Comparison of ENCODE assay signal across 8 mouse cellular contexts in the genomic region with DNA sequence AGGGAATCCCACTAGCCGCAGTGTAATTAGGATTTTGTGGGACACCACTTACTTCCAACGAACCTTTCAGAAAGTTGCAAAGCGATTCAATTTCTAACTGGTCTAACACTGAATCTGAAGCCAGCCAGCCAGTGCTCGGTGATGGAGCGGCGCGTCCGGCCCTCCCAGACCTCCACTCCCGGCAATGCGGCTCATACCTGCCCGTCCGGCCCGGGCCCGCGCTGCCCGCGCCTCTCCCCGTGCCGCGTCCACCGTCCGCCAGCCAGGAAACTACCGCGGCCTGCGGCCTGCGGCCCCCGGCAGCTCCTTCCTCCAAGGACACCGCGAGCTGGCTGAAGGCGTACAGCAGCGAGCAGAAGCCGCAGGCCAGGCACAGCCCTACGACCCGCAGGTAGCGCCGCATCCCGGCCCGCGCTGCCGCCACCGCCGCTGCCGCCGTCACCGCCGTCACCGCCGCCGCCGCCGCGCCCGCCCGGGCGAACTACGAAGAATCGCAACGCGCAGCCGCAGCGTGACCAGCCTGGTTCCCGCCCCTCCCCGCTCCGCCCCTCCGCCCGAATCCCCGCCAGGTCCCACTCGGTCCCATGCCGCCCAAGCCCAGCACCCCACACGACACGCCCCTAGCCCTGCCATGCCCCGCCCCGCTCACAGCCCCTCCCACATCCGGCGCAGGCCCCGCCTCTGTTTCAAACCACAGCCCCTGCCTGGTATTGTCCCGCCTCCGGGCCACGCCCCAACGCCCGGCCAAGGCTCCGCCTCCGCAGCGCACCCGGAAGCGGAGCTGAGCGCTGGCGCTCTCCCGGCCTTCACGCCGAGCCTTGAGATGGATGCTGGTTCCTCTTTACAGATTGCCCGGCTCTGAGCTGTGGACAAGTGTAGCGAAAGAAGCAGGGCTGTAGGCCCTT. TPM values are rescaled to one million over a fixed set of nuclear protein-coding genes. Genes with fewer than 3 reads are reported as not detected.
DNase-seq lines count a peak whose midpoint lies in the region; ATAC-seq lines count a peak whose summit lies in the region.

Gene Gxylt1, minus strand, starts transcription at position 501 of the 905 bp plus-strand sequence.

- H3K4me3 ChIP-seq in hindbrain, embryonic 12.5 days, result peak within 1 kb of the TSS; percentile 83

- H3K27me3 ChIP-seq in hindbrain, embryonic 12.5 days, result no peaks in the 10 kb centered on the region

- no peaks in the 10 kb centered on the region for H3K9me3 ChIP-seq in hindbrain, embryonic 12.5 days (replicated peaks)

- under 1% methylated on average over 58 of the region's 93 CpGs for WGBS in hindbrain, embryonic 12.5 days

- DNase-seq in NIH3T3 (ENCODE audit: low read depth), result peak; percentile 99
- DNase-seq in cerebellum, postnatal 10 days, result peak; percentile 100
- DNase-seq in frontal cortex, postnatal 10 days (ENCODE audit: low spot score in 2 of 2), result peak; percentile 97 to 100
- DNase-seq in layer of hippocampus, postnatal 14 days (ENCODE audit: low spot score in 2 of 2), result peak; percentile 98 to 100
- DNase-seq in lung, postnatal 14 days, result peak; percentile 100
- peak; percentile 93 for DNase-seq in retina, adult 2 months (ENCODE audit: low read depth, low spot score)
- DNase-seq in thymus, postnatal 36 days, result peak; percentile 100

- ATAC-seq in hindbrain, embryonic 12.5 days (ENCODE audit: low FRiP score), result peak; percentile 98

- peak within 1 kb of the TSS; percentile 94 for H3K27ac ChIP-seq in hindbrain, embryonic 12.5 days

- H3K4me2 ChIP-seq in hindbrain, embryonic 12.5 days (replicated peaks), result peak within 1 kb of the TSS; percentile 82

- no peaks in the 10 kb centered on the region for H3K36me3 ChIP-seq in hindbrain, embryonic 12.5 days

- H3K9ac ChIP-seq in hindbrain, embryonic 12.5 days, result peak within 1 kb of the TSS; percentile 90

- peaks cover 29% of the 10 kb centered on the region for H3K4me1 ChIP-seq in hindbrain, embryonic 12.5 days

RNA-seq across cellular contexts. Expression of gene Gxylt1, which starts in this region (rescaled TPM):
- polyA plus RNA-seq in hindbrain, embryonic 12.5 days (2016; fragmentation: Nextera tagmentation; extraction: Ambion mirVana), result 19.7 and 20.4 TPM in 2 replicates
- total RNA-seq in layer of hippocampus, postnatal 14 days (2021), result 1 to 10 TPM; 9.1 to 10.0 TPM

Comparison
In these comparisons a context has a peak if more than half of its experiments do, and no peak if none do; other contexts are left out.
1. Peak in every context shown above with its lines: DNase-seq, ATAC-seq, H3K4me3 ChIP-seq and H3K27ac ChIP-seq.